Comparison of ENCODE assay signal across 8 mouse cellular contexts in the genomic region with DNA sequence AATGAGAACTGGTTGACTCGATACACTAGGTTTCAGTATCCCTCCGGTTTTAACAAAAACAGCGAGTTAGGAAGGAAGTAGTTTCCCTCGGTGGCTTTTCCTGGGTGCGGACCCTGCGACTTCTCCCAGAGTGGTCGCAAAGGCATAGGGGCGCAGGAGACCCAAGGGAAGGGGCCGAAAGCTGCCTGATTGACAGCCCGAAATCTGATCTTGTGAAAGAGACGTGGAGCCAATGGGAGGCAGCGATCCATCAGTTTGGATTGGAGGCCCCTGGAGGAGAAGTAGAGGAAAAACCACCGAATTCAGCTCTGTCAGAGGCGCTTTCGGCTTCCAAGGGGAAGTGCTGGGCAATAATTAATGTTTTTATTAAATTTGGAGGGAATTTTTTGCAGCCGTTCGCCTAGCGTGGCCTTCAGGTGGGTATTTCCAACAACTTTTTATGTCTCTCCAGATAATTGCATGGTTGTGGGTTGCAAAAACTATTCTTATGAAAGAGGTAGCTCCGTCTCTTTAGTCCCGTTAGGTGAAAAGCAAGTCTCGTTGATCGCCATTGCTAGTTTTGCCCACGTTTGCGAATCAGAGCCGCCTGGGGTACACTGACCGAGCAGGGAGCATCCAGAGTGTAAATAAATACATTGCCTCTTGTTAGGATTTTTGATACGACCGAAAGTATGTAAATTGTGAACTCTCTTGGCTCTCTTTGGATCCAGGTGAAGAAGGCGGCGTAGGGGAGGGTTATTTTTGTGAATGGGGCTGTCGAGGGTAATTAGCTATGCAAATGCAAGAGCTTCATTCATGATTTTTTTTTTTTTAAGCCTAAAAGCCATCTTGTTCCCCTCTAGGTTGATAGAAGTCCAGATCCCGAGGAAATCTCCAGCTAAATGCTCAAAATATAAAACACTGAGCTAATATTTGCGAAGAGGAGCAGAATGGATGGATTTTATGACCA. TPM values are rescaled to one million over a fixed set of nuclear protein-coding genes. Genes with fewer than 3 reads are reported as not detected.
DNase-seq lines count a peak whose midpoint lies in the region; ATAC-seq and TF ChIP-seq lines count a peak whose summit lies in the region.

No protein-coding gene starts in this region.

- DNase-seq in adrenal gland, postnatal 4 days (ENCODE audit: low spot score in 2 of 2), result peak; percentile 23 to 55
- DNase-seq in liver, embryonic 11.5 days (ENCODE audit: low spot score), result peak; percentile 54

- H3K9ac ChIP-seq in embryonic facial prominence, embryonic 15.5 days, result peak overlapping the region; percentile 39
- peak overlapping the region; percentile 69 for H3K9ac ChIP-seq in heart, embryonic 11.5 days (ENCODE audit: low read depth, low read length)
- peak overlapping the region; percentile 61 for H3K9ac ChIP-seq in kidney, embryonic 14.5 days (ENCODE audit: low read depth, low read length)
- H3K9ac ChIP-seq in liver, embryonic 11.5 days (ENCODE audit: low read depth, low read length), result peak overlapping the region; percentile 15
- H3K9ac ChIP-seq in stomach, embryonic 16.5 days (ENCODE audit: low read length), result peak overlapping the region; percentile 76

- WGBS in embryonic facial prominence, embryonic 15.5 days, result under 1% methylated on average over 33 of the region's 33 CpGs
- WGBS in heart, embryonic 11.5 days (ENCODE audit: insufficient replicate concordance), result under 1% methylated on average over 33 of the region's 33 CpGs
- under 1% methylated on average over 33 of the region's 33 CpGs for WGBS in kidney, embryonic 14.5 days
- under 1% methylated on average over 33 of the region's 33 CpGs for WGBS in liver, embryonic 11.5 days
- WGBS in stomach, embryonic 16.5 days, result under 1% methylated on average over 33 of the region's 33 CpGs

- no peaks in the 10 kb centered on the region for H3K9me3 ChIP-seq in embryonic facial prominence, embryonic 15.5 days (replicated peaks)
- no peaks in the 10 kb centered on the region for H3K9me3 ChIP-seq in heart, embryonic 11.5 days (replicated peaks; ENCODE audit: control insufficient read depth, low read length)
- no peaks in the 10 kb centered on the region for H3K9me3 ChIP-seq in kidney, embryonic 14.5 days (ENCODE audit: control insufficient read depth, low read length)
- H3K9me3 ChIP-seq in liver, embryonic 11.5 days (ENCODE audit: control insufficient read depth, low read length), result no peaks in the 10 kb centered on the region
- no peaks in the 10 kb centered on the region for H3K9me3 ChIP-seq in stomach, embryonic 16.5 days (replicated peaks; ENCODE audit: control insufficient read depth, low read length)

- H3K79me2 ChIP-seq in C2C12 (ENCODE audit: control insufficient read depth, insufficient read depth), result no peaks in the 10 kb centered on the region

- no peak for TF ChIP-seq CTCF in C2C12 (IDR thresholded peaks at IDR 0.05; ENCODE audit: control insufficient read depth, insufficient read depth, insufficient read length)

- no peaks in the 10 kb centered on the region for H3K36me3 ChIP-seq in C2C12 (ENCODE audit: control insufficient read depth, insufficient read depth)
- H3K36me3 ChIP-seq in embryonic facial prominence, embryonic 15.5 days, result no peaks in the 10 kb centered on the region
- no peaks in the 10 kb centered on the region for H3K36me3 ChIP-seq in heart, embryonic 11.5 days (ENCODE audit: control insufficient read depth, insufficient read depth, low read length)
- H3K36me3 ChIP-seq in kidney, embryonic 14.5 days (ENCODE audit: control insufficient read depth, insufficient read depth, low read length), result no peaks in the 10 kb centered on the region
- H3K36me3 ChIP-seq in liver, embryonic 11.5 days (ENCODE audit: control insufficient read depth, insufficient read depth, low read length), result no peaks in the 10 kb centered on the region
- no peaks in the 10 kb centered on the region for H3K36me3 ChIP-seq in stomach, embryonic 16.5 days (ENCODE audit: control insufficient read depth, insufficient read depth, low read length)

- H3K4me2 ChIP-seq in embryonic facial prominence, embryonic 15.5 days (replicated peaks), result peak overlapping the region; percentile 97
- peak overlapping the region; percentile 69 for H3K4me2 ChIP-seq in heart, embryonic 11.5 days
- peak overlapping the region; percentile 82 for H3K4me2 ChIP-seq in kidney, embryonic 14.5 days (replicated peaks; ENCODE audit: low read depth, low read length)
- H3K4me2 ChIP-seq in liver, embryonic 11.5 days, result peak overlapping the region; percentile 97
- H3K4me2 ChIP-seq in stomach, embryonic 16.5 days (ENCODE audit: low read depth, low read length), result peak overlapping the region; percentile 98

- 0 out of 2 replicates have a peak, but pooled peaks cover 4% of the 10 kb centered on the region for H3K4me1 ChIP-seq in embryonic facial prominence, embryonic 15.5 days
- H3K4me1 ChIP-seq in heart, embryonic 11.5 days (ENCODE audit: control insufficient read depth, insufficient read depth, low read length), result no peaks in the 10 kb centered on the region
- no peaks in the 10 kb centered on the region for H3K4me1 ChIP-seq in kidney, embryonic 14.5 days (ENCODE audit: control insufficient read depth, insufficient read depth, low read length)
- 0 out of 2 replicates have a peak, but pooled peaks cover 3% of the 10 kb centered on the region for H3K4me1 ChIP-seq in liver, embryonic 11.5 days (replicated peaks; ENCODE audit: control insufficient read depth, insufficient read depth, low read length)
- peaks cover 3% of the 10 kb centered on the region for H3K4me1 ChIP-seq in stomach, embryonic 16.5 days (ENCODE audit: control insufficient read depth, insufficient read depth, low read length)

- H3K4me3 ChIP-seq in C2C12 (ENCODE audit: insufficient read depth, poor library complexity, severe bottlenecking), result peak overlapping the region; percentile 59
- peak overlapping the region; percentile 66 for H3K4me3 ChIP-seq in embryonic facial prominence, embryonic 15.5 days (replicated peaks)
- H3K4me3 ChIP-seq in heart, embryonic 11.5 days (ENCODE audit: low read depth, low read length), result peak overlapping the region; percentile 69
- peak overlapping the region; percentile 51 for H3K4me3 ChIP-seq in kidney, embryonic 14.5 days (ENCODE audit: low read length)
- H3K4me3 ChIP-seq in liver, embryonic 11.5 days (ENCODE audit: low read depth, low read length), result peak overlapping the region; percentile 61
- peak overlapping the region; percentile 69 for H3K4me3 ChIP-seq in stomach, embryonic 16.5 days (replicated peaks; ENCODE audit: low read length)

- H3K27ac ChIP-seq in embryonic facial prominence, embryonic 15.5 days (replicated peaks), result peak overlapping the region; percentile 92
- H3K27ac ChIP-seq in heart, embryonic 11.5 days (ENCODE audit: low read depth, low read length), result peak overlapping the region; percentile 91
- peak overlapping the region; percentile 76 for H3K27ac ChIP-seq in kidney, embryonic 14.5 days (ENCODE audit: low read depth, low read length)
- H3K27ac ChIP-seq in liver, embryonic 11.5 days (ENCODE audit: low read depth, low read length), result peak overlapping the region; percentile 16; the same call in 1 of the 2 replicates
- H3K27ac ChIP-seq in stomach, embryonic 16.5 days (ENCODE audit: low read length), result peak overlapping the region; percentile 98

- peak overlapping the region; percentile 58 for H3ac ChIP-seq in C2C12 (ENCODE audit: control insufficient read depth, insufficient read length, low read depth)

- no peaks in the 10 kb centered on the region for H3K27me3 ChIP-seq in C2C12 (ENCODE audit: control insufficient read depth, insufficient read depth, insufficient read length)
- H3K27me3 ChIP-seq in embryonic facial prominence, embryonic 15.5 days, result no peaks in the 10 kb centered on the region
- no peaks in the 10 kb centered on the region for H3K27me3 ChIP-seq in heart, embryonic 11.5 days (ENCODE audit: control insufficient read depth, insufficient read depth, low read length)
- no peaks in the 10 kb centered on the region for H3K27me3 ChIP-seq in kidney, embryonic 14.5 days (ENCODE audit: control insufficient read depth, insufficient read depth, low read length)
- H3K27me3 ChIP-seq in liver, embryonic 11.5 days (replicated peaks; ENCODE audit: control insufficient read depth, insufficient read depth, low read length), result no peaks in the 10 kb centered on the region
- no peaks in the 10 kb centered on the region for H3K27me3 ChIP-seq in stomach, embryonic 16.5 days (ENCODE audit: control insufficient read depth, insufficient read depth, low read length)

- no peaks in the 10 kb centered on the region for H3K79me3 ChIP-seq in C2C12 (ENCODE audit: low read depth)

- ATAC-seq in embryonic facial prominence, embryonic 15.5 days (ENCODE audit: insufficient number of reproducible peaks, low FRiP score, low TSS enrichment, low read depth), result 0 out of 2 replicates have a peak, but pooled peaks have one; percentile 52
- ATAC-seq in heart, embryonic 11.5 days (replicated peaks; ENCODE audit: insufficient number of reproducible peaks, low FRiP score, low TSS enrichment), result 0 out of 2 replicates have a peak, but pooled peaks have one; percentile 28
- peak; percentile 34; the same call in 1 of the 2 replicates for ATAC-seq in kidney, embryonic 14.5 days (ENCODE audit: low FRiP score, low TSS enrichment)
- 0 out of 2 replicates have a peak, but pooled peaks have one; percentile 13 for ATAC-seq in liver, embryonic 11.5 days (replicated peaks; ENCODE audit: low FRiP score)
- ATAC-seq in monocyte, adult 5-6 weeks (replicated peaks; ENCODE audit: insufficient number of reproducible peaks, low FRiP score, low TSS enrichment, poor library complexity, severe bottlenecking), result peak; percentile 21; the same call in 1 of the 2 replicates
- ATAC-seq in stomach, embryonic 16.5 days (ENCODE audit: insufficient read depth, low FRiP score), result 0 out of 2 replicates have a peak, but pooled peaks have one; percentile 25

TF ChIP-seq in C2C12, 6 proteins besides CTCF, POLR2A, EP300 and RAD21 (continues in another document):
- TF ChIP-seq MAX (IDR thresholded peaks at IDR 0.05) (no peak), MYOG (IDR thresholded peaks at IDR 0.05; ENCODE audit: control insufficient read depth, extremely low read depth, insufficient read length) (no peak), MYOD1 (IDR thresholded peaks at IDR 0.05; ENCODE audit: control insufficient read depth, insufficient read length, low read depth) (no peak), USF1 (IDR thresholded peaks at IDR 0.05; ENCODE audit: low read depth) (no peak), FOSL1 (IDR thresholded peaks at IDR 0.05; ENCODE audit: insufficient read depth, low read length, poor library complexity, severe bottlenecking) (no peak)

RNA-seq across cellular contexts. Expression of gene Etv1, which starts 1.1 kb away (rescaled TPM):
- 3.4 TPM for polyA plus RNA-seq in C2C12 (2012; fragmentation: generic; extraction: Trizol)
- 10 to 100 TPM; 55.2 to 62.7 TPM for total RNA-seq in adrenal gland, postnatal 4 days (2021)
- 18.2 and 20.7 TPM in 2 replicates for polyA plus RNA-seq in embryonic facial prominence, embryonic 15.5 days (2015; fragmentation: Nextera tagmentation; extraction: Ambion mirVana)
- 28.2 and 29.8 TPM in 2 replicates for polyA plus RNA-seq in heart, embryonic 11.5 days (2014; fragmentation: Nextera tagmentation; extraction: Ambion mirVana)
- polyA plus RNA-seq in kidney, embryonic 14.5 days (2014; fragmentation: Nextera tagmentation; extraction: Ambion mirVana), result 9.3 and 12.7 TPM in 2 replicates
- polyA plus RNA-seq in liver, embryonic 11.5 days (2014; fragmentation: Nextera tagmentation; extraction: Ambion mirVana), result 4.9 and 5.2 TPM in 2 replicates
- total RNA-seq in monocyte, adult 5-6 weeks (2017), result 0.21 TPM in 1 of 3 replicates, not detected in the others
- 42.1 and 44.6 TPM in 2 replicates for polyA plus RNA-seq in stomach, embryonic 16.5 days (2015; fragmentation: Nextera tagmentation; extraction: Ambion mirVana)

Comparison
In these comparisons a context has a peak if more than half of its experiments do, and no peak if none do; other contexts are left out.
1. Peak in every context shown above with its lines: DNase-seq, ATAC-seq, H3K4me3 ChIP-seq and H3K27ac ChIP-seq.
2. H3K27ac ChIP-seq: peak in every context shown above with its lines; median percentile 98 in stomach, embryonic 16.5 days; 92 in embryonic facial prominence, embryonic 15.5 days; 91 in heart, embryonic 11.5 days; 76 in kidney, embryonic 14.5 days; 16 in liver, embryonic 11.5 days.
3. H3K9ac ChIP-seq: peak in every context shown above with its lines; median percentile 76 in stomach, embryonic 16.5 days; 69 in heart, embryonic 11.5 days; 61 in kidney, embryonic 14.5 days; 39 in embryonic facial prominence, embryonic 15.5 days; 15 in liver, embryonic 11.5 days.